Mouse (Mus musculus) limb, embryonic 14.5 days (tissue): ENCODE data around the gene Plekhd1. TPM values are rescaled to one million over a fixed set of nuclear protein-coding genes. Genes with fewer than 3 reads are reported as not detected.
A peak's percentile ranks its signal among the peaks of the same experiment; 100 is the strongest.

ENCODE experiments used
- ATAC-seq: fragments of 200-750 bp; cut with Nextera tagmentation; 2 replicates; pipeline ENCODE4 v1.8.0; 2017; ENCODE audit warnings: low read depth, moderate number of reproducible peaks, moderate TSS enrichment; ENCODE audit not compliant: low FRiP score
- DNase-seq: peaks from one replicate; pipeline ENCODE4 v3.0.0-alpha.2; 2015; ENCODE audit warnings: low spot score
- H3K27ac ChIP-seq: fragments of 300-500 bp; sonication (generic); replicated peaks from 2 replicates; pipeline ENCODE4 v1.5.1; 2014; ENCODE audit warnings: low read depth, mild to moderate bottlenecking, low read length, moderate library complexity, mixed read lengths
- H3K27me3 ChIP-seq: fragments of 300-500 bp; sonication (generic); 2 replicates; pipeline ENCODE4 v1.6.1; 2014; ENCODE audit warnings: low read length, mixed read lengths; ENCODE audit not compliant: control insufficient read depth, insufficient read depth
- H3K36me3 ChIP-seq: fragments of 300-500 bp; sonication (generic); 2 replicates; pipeline ENCODE4 v1.6.1; 2014; ENCODE audit warnings: mild to moderate bottlenecking, low read length, moderate library complexity, mixed read lengths; ENCODE audit not compliant: control insufficient read depth, insufficient read depth
- H3K4me1 ChIP-seq: fragments of 300-500 bp; sonication (generic); 2 replicates; pipeline ENCODE4 v1.6.1; 2014; ENCODE audit warnings: antibody characterized with exemption, low read length, mixed read lengths; ENCODE audit not compliant: control insufficient read depth, insufficient read depth
- H3K4me2 ChIP-seq: fragments of 300-500 bp; sonication (generic); replicated peaks from 2 replicates; pipeline ENCODE4 v1.6.1; 2014; ENCODE audit warnings: low read depth, mild to moderate bottlenecking, low read length, moderate library complexity; ENCODE audit not compliant: severe bottlenecking
- H3K4me3 ChIP-seq: fragments of 300-500 bp; sonication (generic); replicated peaks from 2 replicates; pipeline ENCODE4 v1.5.1; 2014; ENCODE audit warnings: low read length
- H3K9ac ChIP-seq: fragments of 300-500 bp; sonication (generic); 2 replicates; pipeline ENCODE4 v1.6.1; 2014; ENCODE audit warnings: mild to moderate bottlenecking, low read depth, low read length, moderate library complexity; ENCODE audit not compliant: severe bottlenecking
- H3K9me3 ChIP-seq: fragments of 300-500 bp; sonication (generic); 2 replicates; pipeline ENCODE4 v1.6.1; 2016; ENCODE audit warnings: low read length; ENCODE audit not compliant: control insufficient read depth
- POLR2A ChIP-seq: fragments of 200-500 bp; IDR thresholded peaks from 2 replicates; pipeline ENCODE4 v1.8.0; 2012; ENCODE audit warnings: inconsistent platforms, mild to moderate bottlenecking, moderate library complexity, borderline replicate concordance; ENCODE audit not compliant: insufficient read depth, insufficient read length; ENCODE audit errors: extremely low read depth
- WGBS: fragments of 180-500 bp; shearing (Covaris S2); extraction: QIAGEN DNeasy Blood & Tissue Kit; methylation state at CpG from one replicate; pipeline ENCODE4 v1.1.7; 2014; 5-methylcytosine and 5-hydroxymethylcytosine counted together
- polyA plus RNA-seq, 2 experiments: library from polyadenylated mRNA; depleted of rRNA in 1 of 2; stranded (reverse) in 1 of 2; unstranded in 1 of 2; fragments of >200 nt; fragmentation: Nextera tagmentation in 1 of 2; extraction: Ambion mirVana in 1 of 2; gene quantifications; 2 replicates each; pipeline versions ENCODE4 v1.2.1 to v1.2.3; 2012 to 2014

Plekhd1 gene
- polyA plus RNA-seq, 2 experiments: 0.12 to 0.29 TPM

DNA sequence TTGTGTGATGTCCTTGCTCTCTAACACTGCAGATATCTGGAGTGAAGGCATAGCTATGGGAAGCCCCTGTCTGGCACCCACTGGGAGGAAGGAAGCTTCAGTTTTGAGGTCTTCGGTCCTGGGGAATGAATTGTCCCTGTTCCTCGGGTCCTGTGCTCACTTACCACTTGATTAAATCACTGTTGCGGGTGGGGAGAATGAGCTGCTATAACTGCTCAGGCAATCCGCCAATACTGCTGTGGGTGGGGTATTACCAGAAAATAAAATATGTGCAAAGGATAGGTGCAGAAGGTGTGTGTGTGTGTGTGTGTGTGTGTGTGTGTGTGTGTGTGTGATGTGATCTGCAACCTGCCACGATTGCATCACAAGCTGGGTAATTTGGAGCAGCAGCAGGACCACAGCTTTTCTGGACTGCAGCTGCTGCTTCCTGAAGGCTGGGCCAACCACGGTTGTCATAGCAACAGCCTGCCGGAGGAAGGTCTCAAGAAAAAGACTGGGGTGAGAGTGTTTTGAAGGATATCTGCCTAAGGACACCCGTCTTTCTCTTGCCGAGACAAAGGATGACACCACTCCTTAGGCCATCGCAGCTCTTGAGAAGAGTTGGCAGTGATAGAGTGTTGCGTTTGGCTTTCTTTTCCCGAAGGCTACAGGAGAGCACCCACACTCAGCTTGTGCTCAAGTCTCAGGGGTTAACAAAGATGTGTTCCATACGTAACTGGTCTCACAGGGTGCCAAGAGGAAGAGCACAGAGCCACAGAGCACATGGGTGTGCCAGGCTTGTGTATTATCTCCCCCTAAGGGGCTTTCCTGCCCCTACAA, 44.3 kb downstream of the Plekhd1 start:
- H3K27ac ChIP-seq: no peak overlapping the region
- ATAC-seq: no peak
- H3K9me3 ChIP-seq: no peaks in the 10 kb centered on the region
- peaks cover 11% of the 10 kb centered on the region for H3K4me1 ChIP-seq
- H3K36me3 ChIP-seq: no peaks in the 10 kb centered on the region
- TF ChIP-seq POLR2A: no peak
- 0 out of 2 replicates have a peak overlapping the region, but pooled peaks have one; percentile 2 for H3K9ac ChIP-seq
- no peak overlapping the region for H3K4me2 ChIP-seq
- 22% methylated on average over 13 of the region's 13 CpGs for WGBS
- H3K27me3 ChIP-seq: no peaks in the 10 kb centered on the region; the same call in 1 of the 2 replicates
- no peak overlapping the region for H3K4me3 ChIP-seq
- peak; percentile 66 for DNase-seq

- H3K27me3 ChIP-seq: no peaks in the 10 kb centered on the region; the same call in 1 of the 2 replicates
- H3K9me3 ChIP-seq: no peaks in the 10 kb centered on the region
- no peak overlapping the region for H3K27ac ChIP-seq
- WGBS: 55% methylated on average over 5 of the region's 5 CpGs
- DNase-seq: no peak
- H3K9ac ChIP-seq: no peak overlapping the region
- TF ChIP-seq POLR2A: no peak
- H3K4me2 ChIP-seq: no peak overlapping the region
- no peaks in the 10 kb centered on the region for H3K36me3 ChIP-seq
- no peak for ATAC-seq
- peaks cover 11% of the 10 kb centered on the region for H3K4me1 ChIP-seq
- no peak overlapping the region for H3K4me3 ChIP-seq
These were observed 44.9 kb downstream of the Plekhd1 start for GRCm38 (mm10) chr12:80737283-80737600.

DNA sequence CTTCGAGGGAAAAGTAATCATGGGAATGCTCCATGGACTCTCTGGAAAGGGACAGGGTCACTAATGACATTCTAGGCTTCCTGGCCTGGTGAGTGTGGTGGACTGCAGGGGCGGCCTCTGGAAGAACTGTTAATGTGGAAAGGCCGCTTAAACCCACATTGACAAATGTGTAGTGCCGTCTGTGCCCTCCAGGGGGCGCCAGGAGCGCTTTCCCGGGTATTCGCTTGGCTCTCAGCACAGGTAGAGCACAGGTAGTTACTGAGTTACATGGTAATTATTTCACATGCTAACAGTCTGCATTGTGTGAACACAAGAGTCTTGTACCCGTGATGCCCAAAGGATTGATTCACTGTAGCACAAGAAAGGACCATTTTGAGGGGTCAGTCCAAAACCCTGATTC, 47.1 kb downstream of the Plekhd1 start:
- 29% methylated on average over 9 of the region's 9 CpGs for WGBS
- Histone ChIP-seq H3K9me3 (no peaks in the 10 kb centered on the region), H3K9ac (no peak overlapping the region), H3K27ac (no peak overlapping the region), H3K27me3 (no peaks in the 10 kb centered on the region; the same call in 1 of the 2 replicates), H3K36me3 (no peaks in the 10 kb centered on the region), H3K4me2 (no peak overlapping the region), H3K4me1 (peaks cover 11% of the 10 kb centered on the region), H3K4me3 (no peak overlapping the region)
- no peak for DNase-seq
- TF ChIP-seq POLR2A: no peak
- no peak for ATAC-seq

DNA sequence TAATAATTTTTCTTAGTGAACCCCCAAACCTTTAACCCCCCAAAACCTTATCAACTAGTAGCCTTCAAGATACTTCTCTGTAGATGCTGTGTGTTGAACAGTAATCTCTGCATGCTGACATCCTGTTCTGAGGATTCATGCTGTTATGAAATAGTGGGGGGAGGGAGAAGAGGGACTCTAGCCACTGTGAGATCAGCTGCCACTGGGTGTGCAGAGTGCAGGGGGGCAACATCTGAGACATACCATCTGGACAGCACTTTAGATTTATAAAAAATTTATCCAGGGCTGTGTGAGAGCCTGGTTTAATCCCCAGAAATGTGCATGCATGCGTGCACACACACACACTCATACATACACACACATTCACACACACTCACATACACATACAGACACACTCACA, 52.2 kb downstream of the Plekhd1 start:
- TF ChIP-seq POLR2A: no peak
- 67% methylated on average over 1 of the region's 1 CpGs for WGBS
- H3K9me3 ChIP-seq: no peaks in the 10 kb centered on the region
- no peaks in the 10 kb centered on the region for H3K36me3 ChIP-seq
- no peak overlapping the region for H3K9ac ChIP-seq
- no peak overlapping the region for H3K27ac ChIP-seq
- H3K4me3 ChIP-seq: no peak overlapping the region
- ATAC-seq: no peak
- H3K4me1 ChIP-seq: no peaks in the 10 kb centered on the region
- no peak for DNase-seq
- no peak overlapping the region for H3K4me2 ChIP-seq
- no peaks in the 10 kb centered on the region for H3K27me3 ChIP-seq

GRCm38 (mm10) chr12:80746031-80746813, 53.8 kb downstream of the Plekhd1 start:
- 54% methylated on average over 8 of the region's 8 CpGs for WGBS
- Histone ChIP-seq H3K9ac (no peak overlapping the region), H3K4me3 (no peak overlapping the region), H3K4me1 (no peaks in the 10 kb centered on the region), H3K9me3 (no peaks in the 10 kb centered on the region), H3K27me3 (no peaks in the 10 kb centered on the region), H3K27ac (no peak overlapping the region), H3K4me2 (no peak overlapping the region), H3K36me3 (no peaks in the 10 kb centered on the region)
- DNase-seq: no peak
- ATAC-seq: no peak
- TF ChIP-seq POLR2A: no peak
